Mouse (Mus musculus): ENCODE measurements around the gene Plekhd1. TPM values are rescaled to one million over a fixed set of nuclear protein-coding genes. Genes with fewer than 3 reads are reported as not detected.

Gene Plekhd1
- polyA plus RNA-seq, 1 experiment from 2014 or later = 0.84 TPM

- ATAC-seq (ENCODE audit: low FRiP score, low TSS enrichment) = no peak
- 71% methylated on average over 6 of the region's 6 CpGs for WGBS
- Histone ChIP-seq H3K27me3 (ENCODE audit: control insufficient read depth, insufficient read depth, low read length) (no peaks in the 10 kb centered on the region), H3K4me2 (replicated peaks; ENCODE audit: low read depth, low read length) (no peak overlapping the region), H3K36me3 (ENCODE audit: control insufficient read depth, insufficient read depth, low read length) (no peaks in the 10 kb centered on the region), H3K27ac (ENCODE audit: low read depth, low read length) (no peak overlapping the region), H3K9me3 (ENCODE audit: control insufficient read depth, low read length) (no peaks in the 10 kb centered on the region), H3K4me3 (ENCODE audit: low read length) (no peak overlapping the region), H3K4me1 (ENCODE audit: control insufficient read depth, insufficient read depth, low read length) (0 out of 2 replicates have a peak, but pooled peaks cover 3% of the 10 kb centered on the region), H3K9ac (ENCODE audit: low read depth, low read length) (no peak overlapping the region)
Observed at GRCm38 (mm10) chr12:80715915-80716314, 23.5 kb downstream of the Plekhd1 start.

DNA sequence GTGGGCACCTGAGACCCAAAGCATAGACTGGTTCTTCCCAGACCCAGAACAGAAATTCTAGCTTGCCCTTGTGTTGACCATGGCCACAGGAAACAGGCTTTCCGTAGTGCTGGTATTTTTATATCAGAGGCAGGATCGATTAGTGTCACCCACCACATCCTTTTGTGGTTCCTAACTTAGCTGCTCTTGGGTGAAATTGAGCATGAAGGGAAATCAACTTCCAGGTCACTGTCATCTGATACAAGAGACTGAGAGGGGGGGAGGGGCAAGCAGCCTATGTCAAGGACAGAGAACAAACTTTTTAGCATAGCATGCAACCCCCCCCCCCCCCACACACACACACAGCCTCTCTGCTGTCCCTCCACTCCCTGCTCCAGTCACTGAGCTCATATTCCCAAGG lies 26.8 kb downstream of the Plekhd1 start:
- no peak overlapping the region for H3K9ac ChIP-seq (ENCODE audit: low read depth, low read length)
- no peaks in the 10 kb centered on the region for H3K9me3 ChIP-seq (ENCODE audit: control insufficient read depth, low read length)
- ATAC-seq (ENCODE audit: low FRiP score, low TSS enrichment) = no peak
- 40% methylated on average over 2 of the region's 2 CpGs for WGBS
- H3K27me3 ChIP-seq (ENCODE audit: control insufficient read depth, insufficient read depth, low read length) = no peaks in the 10 kb centered on the region
- H3K27ac ChIP-seq (ENCODE audit: low read depth, low read length) = no peak overlapping the region
- no peak overlapping the region for H3K4me3 ChIP-seq (ENCODE audit: low read length)
- no peaks in the 10 kb centered on the region for H3K36me3 ChIP-seq (ENCODE audit: control insufficient read depth, insufficient read depth, low read length)
- 0 out of 2 replicates have a peak, but pooled peaks cover 3% of the 10 kb centered on the region for H3K4me1 ChIP-seq (ENCODE audit: control insufficient read depth, insufficient read depth, low read length)
- no peak overlapping the region for H3K4me2 ChIP-seq (replicated peaks; ENCODE audit: low read depth, low read length)

DNA sequence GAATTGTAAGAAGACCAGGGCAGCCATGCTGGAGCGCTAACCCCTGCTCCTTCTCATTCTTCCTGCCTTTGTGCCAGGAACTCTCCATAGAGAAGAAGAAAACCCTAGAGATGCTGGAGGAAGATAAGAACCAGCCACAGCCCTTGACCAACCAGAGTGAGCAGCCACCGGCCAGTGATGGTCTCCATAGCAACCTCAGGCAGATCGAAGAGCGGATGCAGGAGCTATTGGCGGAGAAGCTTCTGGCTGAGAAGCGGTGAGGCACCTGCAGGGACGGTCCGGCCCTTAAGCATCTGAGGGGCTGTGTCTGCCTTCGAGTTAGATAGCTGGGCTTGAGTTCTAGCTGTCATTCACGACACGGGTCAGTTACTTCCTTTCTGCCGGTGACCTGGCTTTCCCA lies 28.1 kb downstream of the Plekhd1 start:
- ATAC-seq (ENCODE audit: low FRiP score, low TSS enrichment) = no peak
- Histone ChIP-seq H3K9me3 (ENCODE audit: control insufficient read depth, low read length) (no peaks in the 10 kb centered on the region), H3K4me2 (replicated peaks; ENCODE audit: low read depth, low read length) (no peak overlapping the region), H3K36me3 (ENCODE audit: control insufficient read depth, insufficient read depth, low read length) (no peaks in the 10 kb centered on the region), H3K9ac (ENCODE audit: low read depth, low read length) (no peak overlapping the region), H3K4me3 (ENCODE audit: low read length) (no peak overlapping the region), H3K4me1 (ENCODE audit: control insufficient read depth, insufficient read depth, low read length) (0 out of 2 replicates have a peak, but pooled peaks cover 3% of the 10 kb centered on the region), H3K27ac (ENCODE audit: low read depth, low read length) (no peak overlapping the region), H3K27me3 (ENCODE audit: control insufficient read depth, insufficient read depth, low read length) (no peaks in the 10 kb centered on the region)
- 75% methylated on average over 12 of the region's 12 CpGs for WGBS

GRCm38 (mm10) chr12:80721458-80721857 lies 29.1 kb downstream of the Plekhd1 start:
- Histone ChIP-seq H3K4me1 (ENCODE audit: control insufficient read depth, insufficient read depth, low read length) (0 out of 2 replicates have a peak, but pooled peaks cover 3% of the 10 kb centered on the region), H3K9ac (ENCODE audit: low read depth, low read length) (no peak overlapping the region), H3K27ac (ENCODE audit: low read depth, low read length) (no peak overlapping the region), H3K4me3 (ENCODE audit: low read length) (no peak overlapping the region), H3K9me3 (ENCODE audit: control insufficient read depth, low read length) (no peaks in the 10 kb centered on the region), H3K36me3 (ENCODE audit: control insufficient read depth, insufficient read depth, low read length) (no peaks in the 10 kb centered on the region), H3K27me3 (ENCODE audit: control insufficient read depth, insufficient read depth, low read length) (no peaks in the 10 kb centered on the region), H3K4me2 (replicated peaks; ENCODE audit: low read depth, low read length) (no peak overlapping the region)
- ATAC-seq (ENCODE audit: low FRiP score, low TSS enrichment) = no peak
- WGBS = 88% methylated on average over 15 of the region's 15 CpGs

DNA sequence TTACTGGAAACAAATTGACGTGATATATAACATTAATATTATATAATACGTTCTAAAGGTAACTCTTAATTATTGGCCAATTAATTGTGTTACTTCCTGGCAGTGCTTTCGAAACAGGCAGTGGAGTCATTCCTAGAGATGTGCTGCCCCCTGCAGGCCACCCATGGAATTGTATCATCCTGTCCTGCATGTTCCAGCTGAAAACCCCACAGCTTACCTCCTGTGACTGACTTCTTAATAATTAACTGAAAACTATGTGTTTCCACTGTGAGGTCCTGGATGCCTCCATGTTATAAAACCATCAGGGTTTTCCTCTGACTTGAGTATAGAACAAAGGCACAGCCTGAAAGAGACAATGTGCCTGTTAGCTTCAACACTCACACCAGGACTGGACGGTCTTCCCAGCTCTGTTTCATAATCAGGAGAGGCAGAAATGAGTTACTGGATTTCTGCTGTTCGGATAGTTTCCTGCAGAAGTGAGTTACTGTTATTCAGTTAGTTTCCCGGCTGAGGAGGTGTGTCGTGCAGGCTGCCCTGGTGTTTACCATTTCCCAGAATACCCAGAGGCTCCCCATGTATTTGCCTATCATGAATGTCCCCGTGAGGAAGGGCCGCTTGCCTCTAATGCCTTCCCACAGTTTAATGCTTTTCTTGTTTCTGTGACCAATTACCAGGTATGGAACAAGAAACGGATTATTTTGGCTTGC lies 32.6 kb downstream of the Plekhd1 start:
- H3K36me3 ChIP-seq (ENCODE audit: control insufficient read depth, insufficient read depth, low read length) = no peaks in the 10 kb centered on the region
- H3K4me2 ChIP-seq (replicated peaks; ENCODE audit: low read depth, low read length) = no peak overlapping the region; the same call in 1 of the 2 replicates
- H3K9ac ChIP-seq (ENCODE audit: low read depth, low read length) = no peak overlapping the region
- H3K4me1 ChIP-seq (ENCODE audit: control insufficient read depth, insufficient read depth, low read length) = no peaks in the 10 kb centered on the region
- WGBS = 34% methylated on average over 10 of the region's 10 CpGs
- no peak overlapping the region for H3K4me3 ChIP-seq (ENCODE audit: low read length)
- no peaks in the 10 kb centered on the region for H3K27me3 ChIP-seq (ENCODE audit: control insufficient read depth, insufficient read depth, low read length)
- peak; percentile 38; the same call in 1 of the 2 replicates for ATAC-seq (ENCODE audit: low FRiP score, low TSS enrichment)
- H3K9me3 ChIP-seq (ENCODE audit: control insufficient read depth, low read length) = no peaks in the 10 kb centered on the region
- no peak overlapping the region for H3K27ac ChIP-seq (ENCODE audit: low read depth, low read length)

- WGBS = 39% methylated on average over 1 of the region's 1 CpGs
- H3K4me2 ChIP-seq (replicated peaks; ENCODE audit: low read depth, low read length) = no peak overlapping the region
- H3K4me3 ChIP-seq (ENCODE audit: low read length) = no peak overlapping the region
- no peaks in the 10 kb centered on the region for H3K4me1 ChIP-seq (ENCODE audit: control insufficient read depth, insufficient read depth, low read length)
- no peaks in the 10 kb centered on the region for H3K36me3 ChIP-seq (ENCODE audit: control insufficient read depth, insufficient read depth, low read length)
- no peaks in the 10 kb centered on the region for H3K9me3 ChIP-seq (ENCODE audit: control insufficient read depth, low read length)
- ATAC-seq (ENCODE audit: low FRiP score, low TSS enrichment) = no peak
- H3K27me3 ChIP-seq (ENCODE audit: control insufficient read depth, insufficient read depth, low read length) = no peaks in the 10 kb centered on the region
- no peak overlapping the region for H3K9ac ChIP-seq (ENCODE audit: low read depth, low read length)
- H3K27ac ChIP-seq (ENCODE audit: low read depth, low read length) = no peak overlapping the region
Observed at GRCm38 (mm10) chr12:80728207-80728606, 35.8 kb downstream of the Plekhd1 start.

DNA sequence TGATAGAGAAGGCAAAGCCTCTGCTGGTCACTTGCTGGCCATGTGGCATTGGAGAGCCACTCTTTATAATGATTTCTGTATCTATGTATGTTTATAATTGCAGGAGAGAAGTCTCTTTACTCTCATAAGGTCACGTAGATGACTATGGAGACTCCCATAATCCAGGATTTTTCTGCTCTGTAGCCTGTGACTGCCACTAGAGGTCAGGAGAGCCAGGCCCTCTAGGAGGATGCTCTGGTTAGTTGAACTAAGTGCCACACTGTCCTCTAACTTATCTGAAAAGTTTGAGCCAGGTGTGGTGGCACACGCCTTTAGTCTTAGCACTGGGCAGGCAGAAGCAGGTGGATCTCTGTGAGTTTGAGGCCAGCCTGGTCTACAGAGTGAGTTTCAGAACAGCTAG lies 36.4 kb downstream of the Plekhd1 start:
- WGBS = 59% methylated on average over 2 of the region's 2 CpGs
- Histone ChIP-seq H3K9ac (ENCODE audit: low read depth, low read length) (no peak overlapping the region), H3K4me3 (ENCODE audit: low read length) (no peak overlapping the region), H3K4me2 (replicated peaks; ENCODE audit: low read depth, low read length) (no peak overlapping the region), H3K27me3 (ENCODE audit: control insufficient read depth, insufficient read depth, low read length) (no peaks in the 10 kb centered on the region), H3K27ac (ENCODE audit: low read depth, low read length) (no peak overlapping the region), H3K9me3 (ENCODE audit: control insufficient read depth, low read length) (no peaks in the 10 kb centered on the region), H3K4me1 (ENCODE audit: control insufficient read depth, insufficient read depth, low read length) (no peaks in the 10 kb centered on the region), H3K36me3 (ENCODE audit: control insufficient read depth, insufficient read depth, low read length) (no peaks in the 10 kb centered on the region)
- 0 out of 2 replicates have a peak, but pooled peaks have one; percentile 23 for ATAC-seq (ENCODE audit: low FRiP score, low TSS enrichment)

DNA sequence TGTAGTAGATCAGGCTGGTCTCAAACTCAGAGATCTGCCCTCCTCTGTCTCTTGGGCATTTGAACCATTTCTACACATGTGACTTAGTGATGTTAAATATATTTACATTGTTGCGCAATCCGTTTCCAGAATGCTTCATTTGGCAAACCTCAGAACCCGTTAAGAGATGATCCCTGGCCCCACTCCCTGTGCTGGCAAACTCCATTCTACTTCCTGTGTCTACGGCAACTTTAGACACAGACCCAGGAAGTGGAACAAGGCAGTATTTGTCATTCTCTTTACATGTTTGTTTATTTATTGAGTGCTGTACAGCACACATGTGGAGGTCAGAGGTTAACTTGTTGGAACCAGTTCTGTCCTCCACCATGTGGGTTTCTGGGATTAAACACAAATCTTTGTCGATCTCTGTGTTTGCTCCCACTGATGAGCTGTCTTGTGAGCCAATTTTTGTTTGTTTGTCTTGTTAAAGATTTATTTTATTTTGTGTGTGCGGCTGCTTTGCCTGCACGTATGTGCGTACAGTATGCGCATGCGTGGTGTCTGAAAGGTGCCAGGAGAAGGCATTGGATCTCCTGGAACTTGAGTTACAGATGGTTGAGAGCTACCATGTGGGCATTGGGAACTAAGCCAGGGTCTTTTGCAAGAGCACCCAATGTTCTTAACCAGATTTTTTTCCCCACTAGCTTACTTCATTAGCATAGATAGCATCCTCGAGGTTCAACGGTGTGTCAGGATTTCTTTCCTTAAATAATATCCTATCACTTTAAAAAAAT lies 37.6 kb downstream of the Plekhd1 start:
- Histone ChIP-seq H3K27me3 (ENCODE audit: control insufficient read depth, insufficient read depth, low read length) (no peaks in the 10 kb centered on the region), H3K4me3 (ENCODE audit: low read length) (no peak overlapping the region), H3K27ac (ENCODE audit: low read depth, low read length) (no peak overlapping the region), H3K36me3 (ENCODE audit: control insufficient read depth, insufficient read depth, low read length) (no peaks in the 10 kb centered on the region), H3K4me1 (ENCODE audit: control insufficient read depth, insufficient read depth, low read length) (no peaks in the 10 kb centered on the region), H3K9ac (ENCODE audit: low read depth, low read length) (no peak overlapping the region), H3K9me3 (ENCODE audit: control insufficient read depth, low read length) (no peaks in the 10 kb centered on the region), H3K4me2 (replicated peaks; ENCODE audit: low read depth, low read length) (no peak overlapping the region)
- no peak for ATAC-seq (ENCODE audit: low FRiP score, low TSS enrichment)
- 84% methylated on average over 12 of the region's 12 CpGs for WGBS

DNA sequence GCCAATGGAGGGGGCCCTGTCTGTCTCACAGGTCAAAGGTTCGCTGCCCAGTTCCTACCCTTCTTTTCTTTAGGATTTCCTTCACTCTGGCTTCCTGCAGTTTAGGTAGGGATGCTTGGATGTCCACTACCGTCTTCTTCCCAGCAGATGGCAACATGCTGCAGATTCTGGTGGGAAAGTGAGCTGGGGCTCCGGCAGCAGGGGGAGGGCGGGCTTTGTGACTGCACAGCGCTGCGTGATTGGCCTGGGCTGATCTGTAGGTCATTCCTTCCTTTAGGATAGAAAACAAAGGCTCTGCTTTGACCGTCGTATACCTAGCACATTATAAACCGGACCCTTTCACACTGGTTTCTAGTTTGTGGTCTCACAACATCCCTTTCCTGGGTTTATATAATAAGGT lies 38.2 kb downstream of the Plekhd1 start:
- no peaks in the 10 kb centered on the region for H3K4me1 ChIP-seq (ENCODE audit: control insufficient read depth, insufficient read depth, low read length)
- no peaks in the 10 kb centered on the region for H3K36me3 ChIP-seq (ENCODE audit: control insufficient read depth, insufficient read depth, low read length)
- H3K9ac ChIP-seq (ENCODE audit: low read depth, low read length) = no peak overlapping the region
- H3K4me2 ChIP-seq (replicated peaks; ENCODE audit: low read depth, low read length) = no peak overlapping the region
- no peak overlapping the region for H3K4me3 ChIP-seq (ENCODE audit: low read length)
- 7% methylated on average over 9 of the region's 9 CpGs for WGBS
- H3K27ac ChIP-seq (ENCODE audit: low read depth, low read length) = no peak overlapping the region
- ATAC-seq (ENCODE audit: low FRiP score, low TSS enrichment) = peak; percentile 82
- H3K27me3 ChIP-seq (ENCODE audit: control insufficient read depth, insufficient read depth, low read length) = no peaks in the 10 kb centered on the region
- H3K9me3 ChIP-seq (ENCODE audit: control insufficient read depth, low read length) = no peaks in the 10 kb centered on the region

All from kidney, embryonic 14.5 days (tissue).